Mouse (Mus musculus) Patski (cell line): ENCODE results near the gene Ovca2. TPM values are rescaled to one million over a fixed set of nuclear protein-coding genes. Genes with fewer than 3 reads are reported as not detected.
A peak's percentile ranks its signal among the peaks of the same experiment; 100 is the strongest.

Experiments
- ATAC-seq: fragments of 100-300 bp; one replicate; pipeline ENCODE4 v1.8.0; 2021
- CTCF ChIA-PET: fragments of 350-600 bp; sonication (Branson Sonifier 250); formaldehyde crosslinking; loops from one replicate; lab custom pipeline; 2022; ENCODE audit warnings: inconsistent platforms; lab: Charles Lee
- POLR2A ChIA-PET: fragments of 350-600 bp; sonication (Branson Sonifier 250); formaldehyde crosslinking; loops from one replicate; lab custom pipeline; 2022; ENCODE audit warnings: antibody characterized with exemption, inconsistent platforms; lab: Charles Lee
- DNase-seq: peaks from one replicate; pipeline ENCODE4 v3.0.0-alpha.2; 2011; ENCODE audit warnings: low read depth, low spot score
- H3K27me3 ChIP-seq: fragments of 371-371 bp; one replicate; pipeline ENCODE4 v1.5.1; 2021
- CTCF ChIP-seq: fragments of 100-300 bp; IDR thresholded peaks from one replicate; pipeline ENCODE4 v1.5.1; 2021
- in situ Hi-C: fragments of 300-500 bp; cut with MboI; formaldehyde crosslinking; loops from 3 replicates; pipeline ENCODE4 v1.11.1; 2018; ENCODE audit warnings: low pct_unique_long_range_greater_than_20kb, mixed read lengths
- polyA plus RNA-seq: library from polyadenylated mRNA; unstranded; gene quantifications from one replicate; pipeline ENCODE4 v1.2.3, GENCODE M21; 2021

The Ovca2 gene
- polyA plus RNA-seq, result 20.4 TPM

DNA sequence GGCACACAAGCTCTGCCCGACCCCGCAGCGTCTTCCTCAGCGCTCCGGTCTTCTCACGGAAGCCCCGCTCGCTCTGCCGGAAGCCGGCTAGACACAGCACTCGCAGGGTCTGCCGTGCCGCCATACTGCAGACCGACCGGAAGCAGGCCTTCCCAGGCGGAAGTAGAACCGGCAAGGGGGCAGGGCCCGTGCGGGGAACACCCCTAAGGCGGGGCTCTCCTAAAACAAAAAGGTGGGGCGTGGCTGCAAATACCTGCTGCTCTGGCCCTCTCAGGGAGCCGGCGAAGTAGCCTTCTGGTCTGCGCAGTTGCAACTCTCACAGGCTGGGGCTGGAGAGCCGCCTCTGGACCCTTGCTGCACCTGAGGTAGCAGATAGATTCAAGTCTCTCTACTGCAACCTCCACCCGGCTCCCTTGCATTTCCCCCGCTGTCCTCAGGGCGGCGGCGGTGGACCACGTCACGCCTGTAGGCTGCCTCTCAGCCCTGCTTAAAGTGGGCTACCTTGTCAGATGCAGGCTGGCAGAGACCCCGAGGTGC, at the start of gene Ovca2:
Gene Ovca2 (minus strand): TSS at position 164 of the 537 bp plus-strand sequence.
- POLR2A ChIA-PET, result interaction anchor here (0.7 to 1.7 kb wide), 4 partner anchors 12 to 21 kb away, joined by 3 to 7 read pairs (median 3); partner anchors contain the start of genes Dph1 and Rtn4rl1

GRCm38 (mm10) chr11:75227632-75228031, 49.0 kb upstream of the Ovca2 start:
- H3K27me3 ChIP-seq, result no peaks in the 10 kb centered on the region
- DNase-seq (no peak), ATAC-seq (no peak)
- ChIA-PET POLR2A (no interaction called here), CTCF (no interaction called here)
- in situ Hi-C loops, result loop anchor here (5.0 kb wide), 1 partner anchor 35 kb away; the partner anchor contains the start of genes Dph1 and Rtn4rl1
- TF ChIP-seq CTCF, result no peak

More for the DNA sequence above, at the start of gene Ovca2:
- DNase-seq (no peak), ATAC-seq (peak; percentile 85)
- no peaks in the 10 kb centered on the region for H3K27me3 ChIP-seq
- no peak for TF ChIP-seq CTCF
- CTCF ChIA-PET, result interaction anchor here (0.6 to 3.2 kb wide), 6 partner anchors 13 to 226 kb away, joined by 3 to 22 read pairs (median 6); no protein-coding TSS in a partner anchor
- in situ Hi-C loops, result loop anchor here (10.0 kb wide), 1 partner anchor 286 kb away; the partner anchor contains the start of gene Tlcd2

DNA sequence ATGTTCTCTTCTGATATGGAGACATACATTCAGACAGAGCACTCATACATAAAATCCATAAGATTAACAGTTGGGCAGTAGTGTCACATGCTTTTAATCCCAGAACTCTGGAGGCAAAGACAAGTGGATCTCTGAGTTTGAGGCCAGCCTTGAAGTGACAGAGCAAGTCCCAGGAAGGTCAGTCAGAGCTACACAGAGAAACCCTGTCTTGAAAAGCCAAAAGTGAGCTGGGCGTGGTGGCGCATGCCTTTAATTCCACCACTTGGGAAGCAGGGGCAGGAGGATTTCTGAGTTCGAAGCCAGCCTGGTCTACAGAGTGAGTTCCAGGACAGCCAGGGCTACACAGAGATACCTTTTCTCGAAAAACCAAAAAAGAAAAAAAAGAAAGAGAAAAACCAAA, 46.2 kb upstream of the Ovca2 start:
- no peaks in the 10 kb centered on the region for H3K27me3 ChIP-seq
- in situ Hi-C loops, result loop anchor here (5.0 kb wide), 1 partner anchor 33 kb away; the partner anchor contains the start of genes Dph1 and Rtn4rl1
- ChIA-PET CTCF (no interaction called here), POLR2A (no interaction called here)
- no peak for DNase-seq
- no peak for ATAC-seq
- no peak for TF ChIP-seq CTCF

DNA sequence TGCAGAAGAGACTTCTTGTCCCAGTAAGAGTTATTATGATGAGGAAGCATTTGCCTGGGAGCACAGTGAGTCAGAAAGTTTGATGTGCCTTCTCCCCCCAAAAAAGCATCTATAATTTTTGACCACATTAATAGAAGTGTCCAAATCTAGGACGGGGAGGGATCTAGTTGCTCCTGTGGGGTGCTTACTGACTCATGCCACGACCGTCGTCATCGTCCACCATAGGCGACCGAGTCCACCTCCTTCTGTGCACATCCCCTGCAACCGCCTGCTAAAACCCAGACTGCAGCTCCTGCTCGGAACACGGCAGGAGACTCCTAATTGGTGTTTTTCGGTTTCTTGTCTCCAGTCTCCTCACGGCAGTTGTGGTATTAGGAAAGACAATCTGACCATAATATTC, 45.4 kb upstream of the Ovca2 start:
- H3K27me3 ChIP-seq, result no peaks in the 10 kb centered on the region
- in situ Hi-C loops, result no loop called here
- ChIA-PET CTCF (no interaction called here), POLR2A (no interaction called here)
- no peak for ATAC-seq
- no peak for TF ChIP-seq CTCF
- DNase-seq, result no peak

DNA sequence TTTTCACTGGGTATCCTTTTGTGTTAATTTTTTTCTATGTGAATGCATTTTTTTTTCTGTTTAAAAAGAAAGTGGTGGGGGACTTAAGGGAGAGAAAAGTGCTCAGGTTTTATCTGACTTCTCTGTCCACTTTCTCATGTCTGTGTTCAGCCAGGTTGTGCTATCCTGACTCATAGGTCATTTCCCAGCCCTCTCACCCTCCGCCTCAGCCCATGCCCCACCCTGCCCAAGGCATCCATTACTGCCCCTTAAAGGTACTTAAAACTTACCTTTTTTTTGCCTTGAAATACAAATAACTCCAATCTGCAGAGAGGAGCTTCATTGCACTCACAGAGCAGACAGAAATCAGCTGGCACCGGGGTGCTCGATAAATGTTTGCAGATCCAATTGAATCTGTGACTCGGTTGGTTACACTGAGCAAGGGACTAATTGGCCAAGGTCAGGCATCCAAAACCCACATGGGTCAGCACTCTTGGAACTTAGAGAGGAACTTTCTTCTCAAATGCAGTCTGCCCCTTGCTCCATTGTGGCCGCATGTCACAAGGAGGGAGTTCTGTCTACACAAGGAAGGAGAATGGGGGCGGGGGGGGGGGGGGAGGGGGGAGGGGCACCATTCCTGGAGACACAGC, 42.0 kb upstream of the Ovca2 start:
- ChIA-PET CTCF (interaction anchor here (1.4 kb wide), 1 partner anchor 11 kb away, joined by 5 read pairs; no protein-coding TSS in a partner anchor), POLR2A (no interaction called here)
- DNase-seq (no peak), ATAC-seq (no peak)
- H3K27me3 ChIP-seq, result no peaks in the 10 kb centered on the region
- in situ Hi-C loops, result no loop called here
- TF ChIP-seq CTCF, result no peak

DNA sequence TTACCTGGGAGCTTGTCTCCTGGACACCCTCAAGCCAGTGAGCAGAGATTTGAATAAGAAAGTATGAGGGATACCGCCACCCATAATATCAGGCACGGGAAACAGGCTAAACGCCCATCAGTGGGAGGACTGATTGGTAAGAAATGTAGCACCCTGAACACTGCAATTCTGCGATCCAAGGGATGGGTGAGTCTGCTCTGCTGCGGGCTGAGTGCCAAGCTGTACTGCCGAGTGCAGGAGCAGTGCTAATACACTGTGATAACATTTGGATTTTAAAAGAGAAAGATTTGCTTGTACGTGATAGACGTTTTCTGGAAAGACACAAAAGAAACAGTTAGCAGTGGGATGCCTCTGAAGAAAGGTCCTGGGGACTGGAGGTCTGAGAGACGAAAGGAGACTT, 41.5 kb upstream of the Ovca2 start:
- in situ Hi-C loops, result no loop called here
- no peaks in the 10 kb centered on the region for H3K27me3 ChIP-seq
- DNase-seq (no peak), ATAC-seq (no peak)
- CTCF ChIA-PET, result interaction anchor here (1.4 kb wide), 1 partner anchor 12 kb away, joined by 5 read pairs; no protein-coding TSS in a partner anchor
- TF ChIP-seq CTCF, result no peak
- POLR2A ChIA-PET, result no interaction called here

- H3K27me3 ChIP-seq, result no peaks in the 10 kb centered on the region
- ATAC-seq (no peak), DNase-seq (no peak)
- in situ Hi-C loops, result no loop called here
- POLR2A ChIA-PET, result no interaction called here
- CTCF ChIA-PET, result no interaction called here
- TF ChIP-seq CTCF, result no peak
These were observed 35.7 kb upstream of the Ovca2 start for GRCm38 (mm10) chr11:75214081-75214950.

- no peak for TF ChIP-seq CTCF
- ATAC-seq (no peak), DNase-seq (no peak)
- in situ Hi-C loops, result no loop called here
- no peaks in the 10 kb centered on the region for H3K27me3 ChIP-seq
- ChIA-PET CTCF (no interaction called here), POLR2A (no interaction called here)
These were observed 34.9 kb upstream of the Ovca2 start for GRCm38 (mm10) chr11:75213372-75214080.

DNA sequence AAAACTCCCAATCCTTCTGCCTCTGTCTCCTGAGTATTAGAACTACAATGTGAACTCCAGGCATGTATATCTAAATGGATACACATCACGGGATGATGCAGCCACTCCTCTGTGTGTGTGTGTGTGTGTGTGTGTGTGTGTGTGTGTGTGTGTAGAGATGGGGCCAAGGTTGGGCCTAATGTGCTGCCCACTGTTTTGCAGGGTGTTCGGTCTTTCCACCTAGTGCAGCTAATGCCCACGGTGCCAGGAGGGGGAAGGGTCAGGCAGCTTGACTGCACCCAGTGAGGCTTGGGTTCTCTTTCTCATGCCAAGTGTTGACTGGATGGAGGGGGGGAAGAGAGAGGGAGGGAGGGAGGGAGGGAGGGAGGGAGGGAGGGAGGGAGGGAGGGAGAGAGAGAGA, 34.2 kb upstream of the Ovca2 start:
- no peaks in the 10 kb centered on the region for H3K27me3 ChIP-seq
- TF ChIP-seq CTCF, result no peak
- CTCF ChIA-PET, result interaction anchor here (1.0 to 4.5 kb wide), 2 partner anchors 19 to 78 kb away, joined by 4 to 14 read pairs; no protein-coding TSS in a partner anchor
- DNase-seq, result no peak
- ATAC-seq, result no peak
- POLR2A ChIA-PET, result no interaction called here
- in situ Hi-C loops, result no loop called here
